Mouse (Mus musculus): Measurements from ENCODE around the gene Limd1.
"Not testable (repeated sequence)": the region's sequence is repeated elsewhere in the genome, so short reads cannot be mapped to it uniquely, and the experiment has no call there.

The Limd1 gene

DNA sequence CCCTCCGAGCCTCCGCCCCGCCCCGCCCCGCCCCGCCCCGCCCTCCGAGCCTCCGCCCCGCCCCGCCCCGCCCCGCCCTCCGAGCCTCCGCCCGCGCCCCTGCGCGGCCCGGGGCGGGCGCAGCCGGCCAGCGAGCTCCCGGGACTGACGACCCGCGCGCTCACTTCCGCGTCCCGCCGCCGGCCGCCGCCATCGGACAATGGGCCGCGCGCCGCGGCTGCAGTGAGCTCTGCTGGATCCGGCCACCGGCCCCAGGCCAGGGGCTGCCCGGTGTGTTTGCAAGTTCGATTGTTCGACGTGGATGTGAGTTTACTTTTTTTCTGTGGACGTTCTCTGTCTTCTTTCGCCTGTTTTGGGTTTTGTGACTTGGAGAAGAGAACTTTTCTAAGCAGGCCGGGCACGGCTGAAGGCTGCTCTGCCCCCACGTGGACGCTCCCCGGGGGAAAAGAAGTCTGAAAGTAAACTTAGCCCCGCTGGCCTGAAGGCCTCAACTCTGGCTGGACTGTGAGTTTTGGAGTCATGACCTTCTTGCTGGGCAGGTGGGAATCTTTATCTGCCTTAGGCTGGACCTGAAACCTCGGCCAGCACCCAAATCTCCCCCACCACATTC, at the start of gene Limd1:
Gene Limd1 (plus strand): TSS at position 121 of the 610 bp plus-strand sequence.
- peak; percentile 69 for DNase-seq (ENCODE audit: low spot score)

DNA sequence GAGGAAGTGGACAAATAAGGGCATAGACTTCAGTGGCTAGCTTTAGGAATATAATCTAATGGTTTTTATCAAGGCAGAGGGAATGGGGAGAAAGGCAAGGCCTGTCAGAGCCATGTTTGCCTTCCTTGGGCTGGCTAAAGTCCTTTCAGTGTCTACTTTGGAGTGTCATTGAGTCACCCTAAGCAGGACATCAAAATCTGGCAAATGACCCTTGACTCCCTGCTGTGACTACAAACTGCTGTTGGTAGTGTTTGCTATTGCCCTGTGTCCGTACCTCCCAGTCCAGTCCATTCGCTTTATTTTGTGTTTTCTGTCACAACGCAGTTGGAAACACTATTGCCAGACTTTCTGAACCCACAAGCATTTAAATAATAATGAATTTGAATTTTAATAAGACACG, 48.6 kb upstream of the Limd1 start:
- DNase-seq (ENCODE audit: low spot score): no peak

DNA sequence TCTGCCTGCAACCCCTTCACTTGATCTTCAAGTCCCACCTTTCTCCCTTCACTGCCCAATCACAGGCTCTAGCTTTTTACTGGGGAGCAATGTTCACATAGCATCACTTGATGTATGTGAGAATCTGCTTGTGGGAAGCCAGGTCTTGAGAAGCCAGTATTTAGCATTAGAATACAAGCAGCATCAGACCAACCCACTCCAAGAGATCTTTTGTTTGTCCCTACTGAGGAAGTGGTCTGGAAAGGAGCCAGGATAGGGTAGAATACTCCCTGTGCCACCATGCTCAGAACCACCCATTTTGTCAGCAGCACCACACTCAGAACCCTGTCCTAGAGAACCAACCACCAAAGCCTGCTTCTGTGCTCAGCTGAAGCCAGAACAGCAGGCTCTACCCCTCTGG, 47.5 kb upstream of the Limd1 start:
- DNase-seq (ENCODE audit: low spot score): peak; percentile 41

DNA sequence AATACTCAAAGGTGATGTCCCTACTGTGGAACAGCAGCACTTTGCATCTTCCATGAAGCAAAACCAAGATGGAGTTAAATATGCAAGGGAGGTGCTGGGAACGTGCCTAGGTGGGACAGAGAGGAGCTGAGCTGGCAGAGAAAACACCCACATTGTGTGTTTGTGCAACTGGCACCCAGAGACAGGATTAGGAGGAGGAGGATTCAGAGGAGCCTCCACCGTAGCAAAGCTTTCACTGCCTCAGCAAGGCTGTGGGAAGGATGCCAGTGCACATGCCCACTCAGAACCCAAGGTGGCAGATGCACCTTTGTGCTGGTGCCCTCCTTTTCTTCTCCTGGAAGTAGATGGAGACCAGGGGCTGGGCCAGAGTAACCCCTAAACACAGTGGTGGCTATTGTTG, 40.3 kb upstream of the Limd1 start:
- no peak for DNase-seq (ENCODE audit: low spot score)

DNA sequence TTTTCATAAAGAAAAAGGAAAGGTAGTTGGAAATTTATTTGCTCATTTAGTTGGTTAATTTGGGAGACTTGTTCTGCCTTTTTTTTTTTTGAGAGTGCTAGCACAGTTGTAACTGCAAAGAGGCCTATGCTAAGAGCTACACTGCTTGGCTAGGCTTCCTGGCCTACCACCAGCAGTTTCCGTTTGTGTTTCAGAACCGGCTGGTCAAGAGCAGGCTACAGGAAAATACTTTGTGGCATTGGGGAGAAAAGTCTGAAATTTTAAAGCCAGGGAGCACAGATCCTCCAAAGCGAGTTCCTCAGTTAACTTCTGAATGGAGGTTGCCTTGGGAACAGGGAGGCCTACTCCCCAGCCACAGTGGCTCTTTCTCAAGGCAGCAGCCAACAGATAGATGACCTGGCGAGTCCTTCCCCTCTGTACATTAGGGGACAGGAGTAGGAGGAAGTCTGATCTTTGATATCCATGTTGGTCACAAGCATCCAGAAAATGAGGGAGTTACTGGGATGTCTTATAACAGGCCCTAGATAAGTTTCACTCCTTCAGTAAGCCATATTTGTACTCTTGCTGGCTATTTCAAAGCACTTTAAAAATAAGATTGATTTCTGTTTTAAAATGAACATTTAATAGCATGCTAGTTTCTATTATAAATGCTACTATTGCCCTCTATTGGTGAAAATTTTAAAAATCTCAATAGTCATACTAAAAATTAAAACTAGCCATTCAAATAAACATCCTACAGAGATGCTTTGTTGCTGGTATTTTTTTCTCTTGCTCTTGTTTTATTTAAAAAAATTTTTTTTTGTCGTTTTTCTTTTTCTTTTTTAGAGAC, 38.1 kb upstream of the Limd1 start:
- DNase-seq (ENCODE audit: low spot score): no peak

DNA sequence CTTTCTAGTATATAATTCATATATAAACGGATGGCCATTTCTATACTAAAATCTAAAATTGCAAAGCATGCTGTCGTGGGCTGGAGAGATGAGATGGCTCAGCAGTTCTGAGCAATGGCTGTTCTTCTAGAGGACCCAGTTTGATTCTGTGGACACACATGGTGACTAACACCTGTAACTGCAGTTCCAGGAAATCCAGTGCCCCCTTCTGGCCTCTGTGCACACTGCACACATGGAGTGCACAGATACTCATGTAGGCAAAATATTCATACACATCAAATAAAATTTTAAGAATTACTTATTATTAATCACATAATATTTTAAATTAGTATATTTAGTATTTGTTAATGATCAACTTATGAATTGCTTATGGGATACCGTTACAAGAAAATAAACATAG, 31.4 kb upstream of the Limd1 start:
- not testable (repeated sequence) for DNase-seq (ENCODE audit: low spot score)

DNA sequence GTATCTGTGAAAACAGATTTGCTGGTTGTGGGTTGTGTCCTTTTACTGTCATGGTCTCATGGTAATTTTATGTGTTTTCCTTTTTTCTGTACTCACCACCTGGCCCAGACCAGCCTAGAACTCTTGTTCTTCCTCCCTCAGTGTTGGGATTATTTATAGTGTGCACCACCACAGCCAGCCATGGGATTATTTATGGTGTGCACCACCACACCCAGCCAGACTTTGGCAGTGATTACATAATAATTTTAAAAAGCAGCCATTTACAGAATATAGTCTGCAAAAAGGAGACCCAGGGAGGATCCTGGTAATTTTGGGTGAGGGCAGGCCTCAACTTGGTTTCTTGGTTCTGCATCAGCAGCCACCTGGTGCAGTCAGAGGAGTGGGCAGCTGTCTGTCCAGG, 29.9 kb upstream of the Limd1 start:
- no peak for DNase-seq (ENCODE audit: low spot score)

DNA sequence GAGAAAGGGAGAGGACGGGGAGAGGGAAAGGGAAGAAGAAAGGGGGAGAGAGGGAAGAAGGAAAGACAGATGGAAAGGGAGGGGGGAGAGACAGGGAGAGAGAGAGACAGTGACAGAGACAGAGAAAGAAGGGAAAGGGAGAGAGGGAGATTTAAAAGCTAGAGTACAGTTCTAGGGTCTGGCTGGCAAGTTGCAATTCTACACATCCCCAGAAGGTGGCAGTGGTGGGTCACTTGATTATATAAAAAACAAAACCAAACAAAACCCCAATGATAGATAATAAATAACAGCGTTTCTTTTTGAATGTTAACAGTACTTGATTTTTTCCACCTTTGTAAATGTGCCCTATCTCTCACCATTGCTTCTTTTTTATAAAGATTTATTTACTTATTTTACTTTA, 28.3 kb upstream of the Limd1 start:
- peak; percentile 62 for DNase-seq (ENCODE audit: low spot score)

DNA sequence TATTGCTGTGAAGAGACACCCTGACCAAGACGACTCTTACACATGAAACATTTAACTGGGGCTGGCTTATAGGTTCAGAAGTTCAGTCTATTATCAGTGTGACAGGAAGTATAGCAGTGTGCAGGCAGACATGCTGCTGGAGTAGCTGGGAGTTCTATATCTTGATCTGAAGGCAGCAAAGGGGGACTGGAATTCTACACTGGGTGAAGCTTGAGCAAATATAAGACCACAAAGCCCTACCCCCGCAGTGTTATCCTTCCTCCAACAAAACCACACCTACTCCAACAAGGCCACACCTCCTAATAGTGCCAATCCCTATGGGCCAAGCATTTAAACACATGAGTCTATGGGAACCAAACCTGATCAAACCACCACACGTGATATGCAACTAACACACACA, 26.7 kb upstream of the Limd1 start:
- no peak for DNase-seq (ENCODE audit: low spot score)

DNA sequence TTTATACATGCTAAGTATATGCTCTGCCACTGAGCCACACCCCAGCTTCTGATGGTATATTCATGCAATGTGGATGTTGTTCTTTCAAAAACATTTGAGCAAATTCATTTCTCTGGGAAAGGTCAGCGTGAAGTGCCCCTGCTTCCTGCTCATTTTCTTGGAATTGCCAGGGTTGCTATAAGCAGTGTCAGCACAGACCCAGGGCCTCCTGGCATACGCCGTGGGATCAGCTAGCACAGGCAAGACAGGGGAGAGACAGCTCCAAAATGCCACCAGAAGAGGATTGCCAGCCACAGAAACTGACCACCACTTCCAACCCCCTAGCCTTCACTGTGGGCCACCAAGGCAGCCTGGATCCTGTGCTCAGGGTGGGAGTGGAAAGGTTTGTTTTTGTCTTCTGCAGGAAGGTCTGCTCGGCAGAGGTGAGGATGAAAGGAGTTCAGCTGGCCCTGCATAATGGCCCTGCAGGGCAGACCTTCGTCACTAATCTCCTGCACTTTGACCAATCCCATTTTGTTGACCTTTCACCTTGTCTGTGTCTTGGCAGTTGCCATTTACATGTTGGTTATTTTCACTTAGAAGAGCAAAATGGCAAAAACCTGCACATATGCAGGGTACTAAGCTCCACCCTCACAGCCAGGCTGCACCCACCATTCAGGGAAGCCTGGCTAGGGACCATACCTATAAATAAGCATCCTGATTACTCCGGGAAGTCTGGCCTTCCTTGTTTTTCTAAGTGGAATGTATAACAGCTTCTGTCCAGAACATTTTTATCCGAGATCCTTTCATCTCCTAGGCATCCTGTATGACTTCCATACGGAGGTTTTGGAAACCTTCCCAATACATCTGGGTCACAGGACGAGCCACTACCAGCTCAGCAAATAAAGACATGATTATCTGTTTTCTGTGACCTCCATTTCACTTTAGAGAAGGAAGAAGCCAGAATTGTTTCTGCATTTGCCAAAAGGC, 21.6 kb upstream of the Limd1 start:
- no peak for DNase-seq (ENCODE audit: low spot score)

DNA sequence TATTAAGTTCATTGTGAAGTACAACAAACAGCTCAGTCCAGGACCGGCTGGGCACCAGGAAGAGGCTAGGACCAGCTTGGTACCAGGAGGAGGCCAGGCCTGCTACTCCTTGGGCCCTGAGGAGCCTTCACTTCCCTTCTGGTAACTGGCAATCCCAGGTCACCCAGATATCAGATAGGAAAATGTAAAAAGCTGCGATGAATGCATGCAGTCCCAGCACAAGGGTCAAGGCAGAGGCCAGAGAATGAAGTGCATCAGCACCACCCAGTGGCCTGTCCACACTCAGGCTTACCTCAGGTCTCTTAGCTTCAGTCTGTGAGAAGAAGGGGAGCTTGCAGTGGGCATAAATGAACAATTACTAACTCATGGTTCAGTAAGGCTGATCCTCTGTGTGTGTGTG, 20.9 kb upstream of the Limd1 start:
- no peak for DNase-seq (ENCODE audit: low spot score)

DNA sequence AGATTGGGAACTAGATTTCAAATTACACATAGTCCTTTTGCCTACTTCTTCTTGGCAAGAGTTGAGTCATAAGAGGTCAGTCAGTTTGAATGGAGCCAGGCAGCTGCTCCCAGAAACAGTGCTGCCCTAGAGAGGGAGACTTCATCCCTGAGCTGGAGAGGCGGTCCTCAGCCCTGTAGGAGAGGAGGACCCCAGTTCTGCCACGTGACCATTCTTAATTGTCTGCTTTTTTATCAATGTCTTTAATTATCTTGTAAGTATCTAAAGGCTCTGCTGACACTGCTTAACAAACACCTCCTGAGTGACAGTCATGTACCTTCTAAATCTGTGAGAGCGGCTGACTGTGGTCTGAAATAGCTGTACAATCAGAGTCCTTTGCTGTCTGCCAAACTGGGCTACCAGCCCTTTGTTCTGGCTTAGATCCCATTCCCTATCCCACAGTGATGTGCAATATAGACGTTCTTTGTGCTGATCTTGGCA, 11.3 kb upstream of the Limd1 start:
- DNase-seq (ENCODE audit: low spot score): no peak

DNA sequence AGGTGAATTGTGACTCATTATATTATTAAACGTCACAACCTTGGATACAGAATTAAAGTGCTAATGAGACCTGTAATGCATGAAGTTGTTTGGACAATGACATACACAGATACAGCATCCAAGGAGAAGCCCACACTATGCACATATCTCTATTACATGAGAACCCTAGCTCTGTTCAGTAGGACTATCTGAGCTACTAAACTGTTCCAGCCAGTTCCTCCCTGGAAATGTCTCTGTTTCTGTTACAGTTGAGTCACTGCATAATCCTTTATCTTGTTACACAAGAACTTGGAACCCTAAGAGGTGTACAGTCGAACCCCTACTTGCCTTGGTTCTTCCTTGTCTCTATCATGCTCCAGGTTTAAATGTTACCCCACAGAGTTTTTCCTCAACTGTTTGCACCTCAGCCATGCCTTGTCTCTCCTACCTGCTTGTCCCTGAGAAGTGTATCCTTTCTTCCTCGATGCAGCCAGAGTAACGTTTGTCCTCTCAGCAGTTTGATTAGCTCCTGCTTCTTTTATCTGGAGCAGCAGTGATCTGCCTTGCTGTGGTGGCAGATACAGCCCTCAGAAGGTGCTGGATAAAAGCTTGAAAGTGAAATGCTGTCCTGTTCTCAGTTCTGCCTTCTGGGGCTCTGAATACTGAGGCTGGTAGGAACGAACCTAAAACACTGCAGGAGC, 10.0 kb upstream of the Limd1 start:
- DNase-seq (ENCODE audit: low spot score): no peak

DNA sequence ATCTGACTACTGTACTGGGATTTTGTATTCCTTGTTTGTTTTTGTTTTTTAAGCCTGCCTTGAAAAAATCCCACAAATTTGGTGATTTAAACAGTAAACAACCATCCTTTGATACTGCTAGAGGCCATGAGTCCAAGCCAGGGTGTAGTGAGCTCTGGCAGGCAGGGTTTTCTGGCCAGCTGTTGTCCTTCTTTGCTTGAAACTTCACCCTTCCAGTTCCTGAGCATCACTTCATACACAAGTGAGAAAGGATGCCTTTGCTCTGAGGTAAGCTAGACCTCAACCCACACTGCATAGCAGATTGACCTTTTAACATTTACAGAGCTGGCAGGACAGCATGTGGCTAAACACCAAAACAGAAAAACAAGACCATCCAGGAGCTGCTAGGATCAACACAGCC, 9.4 kb upstream of the Limd1 start:
- no peak for DNase-seq (ENCODE audit: low spot score)

DNA sequence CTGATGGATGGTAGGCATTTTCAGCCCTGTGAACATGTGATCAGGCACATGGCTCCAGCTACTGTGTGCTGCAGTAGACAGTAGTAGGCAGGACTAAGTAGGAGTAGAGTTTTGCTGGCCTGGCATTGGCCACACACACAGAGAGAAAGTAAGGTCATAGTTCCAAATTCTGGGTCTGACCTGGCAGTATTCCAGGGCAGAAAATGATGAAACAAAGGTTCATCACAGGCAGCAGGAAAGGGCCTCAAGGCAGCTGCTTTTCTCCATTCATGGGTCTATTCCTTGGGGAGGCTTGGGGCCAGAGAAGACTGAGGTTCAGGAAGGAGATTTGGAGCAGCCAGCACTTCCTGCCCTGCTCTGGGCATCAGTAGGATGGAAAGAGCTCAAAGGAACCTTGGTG, 5.1 kb upstream of the Limd1 start:
- no peak for DNase-seq (ENCODE audit: low spot score)

DNA sequence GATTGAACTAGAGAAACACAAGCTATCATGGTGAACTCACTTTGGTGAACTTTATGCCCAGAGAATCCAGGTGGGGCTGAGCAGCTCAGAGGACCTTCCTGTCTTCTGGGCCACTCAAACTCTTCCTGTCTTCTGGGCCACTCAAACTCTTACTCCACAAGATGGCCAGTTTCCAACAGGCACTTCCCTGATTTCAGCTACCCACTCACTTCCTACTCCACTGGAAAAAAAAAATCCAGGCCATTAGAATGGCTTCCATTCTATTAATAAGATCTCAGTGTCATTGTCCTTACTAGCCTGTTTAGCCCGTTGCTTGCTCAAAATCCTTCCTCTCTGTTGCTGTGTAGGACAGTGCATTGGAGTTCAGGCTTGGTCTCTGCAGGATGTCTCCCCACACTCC, 2.9 kb upstream of the Limd1 start:
- DNase-seq (ENCODE audit: low spot score): no peak

DNA sequence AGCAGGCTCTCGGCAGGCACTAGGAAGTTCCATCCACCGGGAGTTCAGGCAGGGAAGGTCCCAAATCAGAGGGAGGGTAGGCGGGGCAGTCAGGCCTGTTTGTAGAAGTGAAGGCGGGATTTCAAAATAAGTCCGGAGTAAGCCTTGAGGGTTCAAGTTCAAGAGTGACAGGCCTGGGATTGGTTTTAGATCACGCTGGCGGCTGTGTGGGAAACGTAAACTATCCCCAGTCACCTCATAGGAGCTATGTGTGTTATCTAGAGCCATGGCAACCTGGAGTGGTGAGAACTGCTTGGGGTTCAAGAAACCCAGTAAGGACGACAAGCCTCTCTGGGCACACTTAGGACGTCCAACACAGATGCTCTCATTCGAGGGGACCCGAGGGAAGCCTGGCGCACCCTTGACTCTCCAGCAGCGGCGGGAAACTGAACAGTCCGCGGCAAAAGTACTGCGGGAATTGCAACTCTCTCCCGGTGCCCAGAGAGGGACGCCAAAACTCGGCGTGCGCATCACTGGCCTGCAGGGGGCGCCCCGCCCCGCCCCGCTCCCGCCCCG, 398 bp upstream of the Limd1 start:
- DNase-seq (ENCODE audit: low spot score): peak; percentile 50

DNA sequence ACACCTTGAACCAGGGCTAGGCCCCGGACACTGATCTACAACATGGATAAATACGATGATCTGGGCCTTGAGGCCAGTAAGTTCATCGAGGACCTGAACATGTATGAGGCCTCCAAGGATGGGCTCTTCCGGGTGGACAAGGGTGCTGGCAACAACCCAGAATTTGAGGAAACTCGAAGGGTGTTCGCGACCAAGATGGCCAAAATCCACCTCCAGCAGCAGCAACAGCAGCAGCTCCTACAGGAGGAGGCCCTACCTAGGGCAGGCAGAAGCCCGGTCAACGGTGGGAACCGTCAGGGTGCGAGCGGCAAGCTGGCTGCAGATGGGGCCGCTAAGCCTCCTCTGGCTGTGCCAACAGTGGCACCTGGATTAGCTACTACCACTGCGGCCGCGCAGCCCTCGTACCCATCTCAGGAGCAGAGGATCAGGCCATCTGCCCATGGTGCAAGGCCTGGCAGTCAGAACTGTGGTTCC, 727 bp downstream of the Limd1 start:
- no peak for DNase-seq (ENCODE audit: low spot score)

DNA sequence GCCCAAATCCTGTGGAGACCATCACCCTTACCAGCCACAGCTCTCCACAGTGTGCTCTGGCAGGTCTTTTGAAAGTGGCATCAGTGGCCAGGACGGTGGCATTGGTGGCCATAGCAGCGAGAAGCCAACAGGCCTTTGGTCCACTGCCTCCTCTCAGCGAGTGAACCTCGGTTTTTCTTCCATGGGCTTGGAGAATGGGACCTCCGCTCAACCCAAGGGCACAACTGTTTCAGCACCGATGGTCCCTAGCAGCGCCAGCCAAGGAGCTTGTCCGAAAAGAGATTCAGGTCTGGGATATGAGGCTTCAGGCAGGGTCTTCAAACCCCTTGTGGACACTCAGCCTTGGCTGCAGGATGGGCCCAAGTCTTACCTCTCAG, 1.4 kb downstream of the Limd1 start:
- DNase-seq (ENCODE audit: low spot score): no peak

DNA sequence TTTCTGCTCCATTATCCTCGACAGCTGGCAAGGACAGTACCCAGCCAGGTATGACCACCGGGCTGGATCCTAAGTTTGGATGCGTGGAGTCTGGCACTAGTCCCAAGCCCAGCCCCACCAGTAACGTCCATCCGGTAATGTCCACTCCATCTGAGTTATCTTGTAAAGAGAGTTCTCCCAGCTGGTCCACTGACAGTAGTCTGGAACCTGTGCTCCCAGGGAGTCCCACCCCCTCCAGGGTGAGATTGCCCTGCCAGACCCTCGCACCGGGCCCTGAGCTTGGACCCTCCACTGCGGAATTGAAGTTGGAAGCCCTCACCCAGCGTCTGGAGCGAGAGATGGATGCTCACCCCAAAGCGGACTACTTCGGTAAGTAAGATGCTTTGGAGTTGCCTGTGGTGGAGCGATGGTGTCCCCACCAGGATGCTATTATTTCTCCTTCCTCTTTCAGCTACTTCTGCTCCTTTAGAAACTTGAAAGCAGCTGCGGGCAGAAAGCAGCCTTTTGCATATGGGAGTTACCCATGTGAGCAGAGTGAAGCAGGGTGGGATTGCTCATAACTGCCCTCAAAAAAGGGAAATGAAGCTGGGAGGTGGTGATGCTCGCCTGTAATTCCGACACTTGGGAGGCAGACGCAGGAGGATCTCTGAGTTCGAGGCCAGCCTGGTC, 1.9 kb downstream of the Limd1 start:
- peak; percentile 65 for DNase-seq (ENCODE audit: low spot score)

DNA sequence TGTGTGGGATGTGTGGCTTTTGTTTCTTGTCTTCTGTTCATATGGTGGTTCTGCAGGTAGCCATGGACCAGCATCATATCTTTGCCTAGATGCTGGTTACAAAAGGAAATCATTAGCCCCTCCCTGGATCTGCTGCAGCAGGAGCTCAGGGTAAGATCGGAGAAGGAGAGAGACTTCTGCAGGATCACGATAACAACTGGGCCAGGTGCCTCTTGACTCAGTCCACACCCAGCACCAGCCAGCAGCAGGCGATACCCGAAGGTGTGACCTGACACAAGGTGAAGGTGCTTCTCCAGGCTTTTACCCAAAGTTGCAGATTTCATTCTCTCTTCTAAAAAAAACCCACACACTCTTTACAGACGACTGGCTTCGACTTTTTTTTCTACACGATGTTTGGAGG, 2.6 kb downstream of the Limd1 start:
- DNase-seq (ENCODE audit: low spot score): no peak
